Mouse (Mus musculus): ENCODE measurements around the gene Mapk1.

Mapk1 gene

GRCm38 (mm10) chr16:17018071-17018470 lies 34.9 kb downstream of the Mapk1 start:
- DNase-seq: no peak

GRCm38 (mm10) chr16:17024469-17025148 lies 41.4 kb downstream of the Mapk1 start:
- DNase-seq: peak; percentile 20

GRCm38 (mm10) chr16:17029971-17030695 lies 47.0 kb downstream of the Mapk1 start:
- DNase-seq: no peak

- DNase-seq: no peak
These were observed 50.6 kb downstream of the Mapk1 start for GRCm38 (mm10) chr16:17033754-17034153.

- no peak for DNase-seq
These were observed 57.5 kb downstream of the Mapk1 start for GRCm38 (mm10) chr16:17040716-17041115.

GRCm38 (mm10) chr16:17041417-17041816 lies 58.2 kb downstream of the Mapk1 start:
- DNase-seq: no peak

GRCm38 (mm10) chr16:17044320-17044719 lies 61.1 kb downstream of the Mapk1 start:
- DNase-seq: no peak

GRCm38 (mm10) chr16:17045287-17045686 lies 62.1 kb downstream of the Mapk1 start:
- no peak for DNase-seq

GRCm38 (mm10) chr16:17049886-17050285 lies 66.7 kb downstream of the Mapk1 start:
- DNase-seq: no peak

GRCm38 (mm10) chr16:17052087-17052486 lies 68.9 kb downstream of the Mapk1 start:
- no peak for DNase-seq

GRCm38 (mm10) chr16:17053903-17054302 lies 70.7 kb downstream of the Mapk1 start:
- no peak for DNase-seq

- no peak for DNase-seq
These were observed 72.4 kb downstream of the Mapk1 start for GRCm38 (mm10) chr16:17055584-17055983.

GRCm38 (mm10) chr16:17062338-17062737 lies 79.2 kb downstream of the Mapk1 start:
- DNase-seq: no peak

GRCm38 (mm10) chr16:17067552-17067951 lies 84.4 kb downstream of the Mapk1 start:
- DNase-seq: no peak

GRCm38 (mm10) chr16:17069511-17070443 lies 86.6 kb downstream of the Mapk1 start, which contains the start of gene Ypel1:
TSS of gene Ypel1 (plus strand) at chr16:17069696.
- DNase-seq: peak; percentile 95

GRCm38 (mm10) chr16:17070716-17071115 lies 87.5 kb downstream of the Mapk1 start:
- no peak for DNase-seq

GRCm38 (mm10) chr16:17073000-17073399 lies 89.8 kb downstream of the Mapk1 start:
- no peak for DNase-seq

- DNase-seq: no peak
These were observed 93.1 kb downstream of the Mapk1 start for GRCm38 (mm10) chr16:17076301-17076700.

- no peak for DNase-seq
These were observed 93.7 kb downstream of the Mapk1 start for GRCm38 (mm10) chr16:17076869-17077268.

- no peak for DNase-seq
These were observed 94.9 kb downstream of the Mapk1 start for GRCm38 (mm10) chr16:17078101-17078500.

- no peak for DNase-seq
These were observed 99.1 kb downstream of the Mapk1 start for GRCm38 (mm10) chr16:17082121-17082792.

- no peak for DNase-seq
These were observed 102.5 kb downstream of the Mapk1 start for GRCm38 (mm10) chr16:17085636-17086035.

GRCm38 (mm10) chr16:17086241-17086640 lies 103.1 kb downstream of the Mapk1 start:
- no peak for DNase-seq
